Comparison of ENCODE assay signal across 8 mouse cellular contexts in genomic region chr16:10542698-10543365, GRCm38 (mm10). TPM values are rescaled to one million over a fixed set of nuclear protein-coding genes. Genes with fewer than 3 reads are reported as not detected.
A peak's percentile ranks its signal among the peaks of the same experiment; 100 is the strongest.
DNase-seq lines count a peak whose midpoint lies in the region; ATAC-seq and TF ChIP-seq lines count a peak whose summit lies in the region.

Gene Dexi, minus strand, starts transcription at chr16:10543054.

- H3K4me1 ChIP-seq in E14TG2a.4 (replicated peaks; ENCODE audit: low read depth, low read length), result peaks cover 45% of the 10 kb centered on the region
- peaks cover 54% of the 10 kb centered on the region for H3K4me1 ChIP-seq in forebrain, embryonic 12.5 days
- H3K4me1 ChIP-seq in heart, postnatal 0 days (ENCODE audit: control insufficient read depth, insufficient read depth), result peaks cover 35% of the 10 kb centered on the region
- H3K4me1 ChIP-seq in liver, embryonic 16.5 days (ENCODE audit: control insufficient read depth, low read depth, low read length), result peaks cover 22% of the 10 kb centered on the region
- H3K4me1 ChIP-seq in neural tube, embryonic 13.5 days (replicated peaks), result peaks cover 68% of the 10 kb centered on the region
- H3K4me1 ChIP-seq in testis, adult 2 months (ENCODE audit: control insufficient read depth, insufficient read depth, low read length), result peaks cover 7% of the 10 kb centered on the region

- no peak for TF ChIP-seq CTCF in E14TG2a.4 (conservative IDR thresholded peaks at IDR 0.05; ENCODE audit: low read length)
- peak; percentile 4; the same call in 1 of the 2 replicates for TF ChIP-seq CTCF in heart, postnatal 0 days (IDR thresholded peaks at IDR 0.05; ENCODE audit: low read depth)
- TF ChIP-seq CTCF in testis, adult 2 months (IDR thresholded peaks at IDR 0.05; ENCODE audit: control insufficient read depth, insufficient read depth, insufficient replicate concordance, low read depth, low read length), result no peak

- peak; percentile 90 for TF ChIP-seq POLR2A in testis, adult 2 months (IDR thresholded peaks at IDR 0.05; ENCODE audit: control insufficient read depth, low read depth, low read length)

- no peaks in the 10 kb centered on the region for H3K9me3 ChIP-seq in E14TG2a.4 (ENCODE audit: low read length)
- H3K9me3 ChIP-seq in forebrain, embryonic 12.5 days, result no peaks in the 10 kb centered on the region
- H3K9me3 ChIP-seq in heart, postnatal 0 days (replicated peaks; ENCODE audit: control insufficient read depth, low read length), result no peaks in the 10 kb centered on the region
- no peaks in the 10 kb centered on the region for H3K9me3 ChIP-seq in liver, embryonic 16.5 days (replicated peaks; ENCODE audit: control insufficient read depth, low read length)
- H3K9me3 ChIP-seq in neural tube, embryonic 13.5 days, result no peaks in the 10 kb centered on the region

- H3K27ac ChIP-seq in forebrain, embryonic 12.5 days, result peak within 1 kb of the TSS; percentile 75
- H3K27ac ChIP-seq in heart, postnatal 0 days (ENCODE audit: low read depth), result peak within 1 kb of the TSS; percentile 88
- 0 out of 2 replicates have a peak within 1 kb of the TSS, but pooled peaks have one; percentile 10 for H3K27ac ChIP-seq in liver, embryonic 16.5 days (ENCODE audit: low read length)
- peak within 1 kb of the TSS; percentile 88 for H3K27ac ChIP-seq in neural tube, embryonic 13.5 days (replicated peaks)
- H3K27ac ChIP-seq in testis, adult 2 months (ENCODE audit: control insufficient read depth, insufficient read depth, low read depth, low read length), result peak within 1 kb of the TSS; percentile 21

- peak; percentile 94 for ATAC-seq in forebrain, embryonic 12.5 days (ENCODE audit: low FRiP score)
- ATAC-seq in heart, postnatal 0 days (ENCODE audit: insufficient read depth, low read depth), result peak; percentile 92
- ATAC-seq in liver, embryonic 16.5 days (ENCODE audit: low read depth), result peak; percentile 93
- peak; percentile 94 for ATAC-seq in neural tube, embryonic 13.5 days (ENCODE audit: low read depth)

- WGBS in forebrain, embryonic 12.5 days, result under 1% methylated on average over 56 of the region's 61 CpGs
- 1% methylated on average over 51 of the region's 61 CpGs for WGBS in heart, postnatal 0 days
- under 1% methylated on average over 61 of the region's 61 CpGs for WGBS in liver, embryonic 16.5 days (ENCODE audit: insufficient replicate concordance)
- WGBS in neural tube, embryonic 13.5 days, result under 1% methylated on average over 61 of the region's 61 CpGs

- peaks cover 6% of the 10 kb centered on the region for H3K36me3 ChIP-seq in E14TG2a.4 (ENCODE audit: insufficient read depth, low read length)
- H3K36me3 ChIP-seq in forebrain, embryonic 12.5 days (replicated peaks), result no peaks in the 10 kb centered on the region
- no peaks in the 10 kb centered on the region for H3K36me3 ChIP-seq in heart, postnatal 0 days (replicated peaks; ENCODE audit: control insufficient read depth, insufficient read depth, low read length)
- no peaks in the 10 kb centered on the region for H3K36me3 ChIP-seq in liver, embryonic 16.5 days (ENCODE audit: control insufficient read depth, insufficient read depth)
- no peaks in the 10 kb centered on the region for H3K36me3 ChIP-seq in neural tube, embryonic 13.5 days
- H3K36me3 ChIP-seq in testis, adult 2 months (ENCODE audit: control insufficient read depth, insufficient read depth, low read length), result no peaks in the 10 kb centered on the region

- H3K27me3 ChIP-seq in E14TG2a.4 (ENCODE audit: insufficient read depth, low read length), result peaks cover 21% of the 10 kb centered on the region
- H3K27me3 ChIP-seq in forebrain, embryonic 12.5 days, result no peaks in the 10 kb centered on the region
- no peaks in the 10 kb centered on the region for H3K27me3 ChIP-seq in heart, postnatal 0 days (ENCODE audit: control insufficient read depth, insufficient read depth, low read length)
- no peaks in the 10 kb centered on the region for H3K27me3 ChIP-seq in liver, embryonic 16.5 days (ENCODE audit: control insufficient read depth, insufficient read depth, low read depth, low read length)
- no peaks in the 10 kb centered on the region for H3K27me3 ChIP-seq in neural tube, embryonic 13.5 days
- no peaks in the 10 kb centered on the region for H3K27me3 ChIP-seq in testis, adult 2 months (ENCODE audit: control insufficient read depth, insufficient read depth, low read length)

- H3K9ac ChIP-seq in forebrain, embryonic 12.5 days, result peak within 1 kb of the TSS; percentile 85
- peak within 1 kb of the TSS; percentile 86 for H3K9ac ChIP-seq in heart, postnatal 0 days (replicated peaks; ENCODE audit: low read depth, low read length)
- H3K9ac ChIP-seq in liver, embryonic 16.5 days (ENCODE audit: low read depth, low read length), result peak within 1 kb of the TSS; percentile 76
- peak within 1 kb of the TSS; percentile 97 for H3K9ac ChIP-seq in neural tube, embryonic 13.5 days

- no peak for TF ChIP-seq EP300 in heart, postnatal 0 days (IDR thresholded peaks at IDR 0.05; ENCODE audit: low read depth)

- H3K4me3 ChIP-seq in E14TG2a.4 (replicated peaks; ENCODE audit: low read length), result peak within 1 kb of the TSS; percentile 88
- H3K4me3 ChIP-seq in forebrain, embryonic 12.5 days (replicated peaks), result peak within 1 kb of the TSS; percentile 66
- H3K4me3 ChIP-seq in heart, postnatal 0 days (ENCODE audit: low read depth, low read length), result peak within 1 kb of the TSS; percentile 87
- H3K4me3 ChIP-seq in liver, embryonic 16.5 days (ENCODE audit: low read depth, low read length), result peak within 1 kb of the TSS; percentile 75
- peak within 1 kb of the TSS; percentile 95 for H3K4me3 ChIP-seq in neural tube, embryonic 13.5 days
- H3K4me3 ChIP-seq in testis, adult 2 months (ENCODE audit: control insufficient read depth, low read depth, low read length), result peak within 1 kb of the TSS; percentile 78

- DNase-seq in c-Kit-positive CD71-positive TER-119-positive erythroid progenitor cells, embryonic 14.5 days (ENCODE audit: low spot score), result peak; percentile 97
- peak; percentile 99 for DNase-seq in heart, postnatal 0 days (ENCODE audit: low spot score)
- DNase-seq in kidney, postnatal 4 days, result peak; percentile 91 to 96

- H3K4me2 ChIP-seq in forebrain, embryonic 12.5 days, result peak within 1 kb of the TSS; percentile 88
- peak within 1 kb of the TSS; percentile 96 for H3K4me2 ChIP-seq in heart, postnatal 0 days (ENCODE audit: low read depth, low read length)
- H3K4me2 ChIP-seq in liver, embryonic 16.5 days (ENCODE audit: low read depth, low read length), result peak within 1 kb of the TSS; percentile 98
- peak within 1 kb of the TSS; percentile 80 for H3K4me2 ChIP-seq in neural tube, embryonic 13.5 days

RNA-seq across cellular contexts. Expression of gene Dexi, which starts in this region (rescaled TPM):
- polyA plus RNA-seq in forebrain, embryonic 12.5 days (2016; fragmentation: Nextera tagmentation; extraction: Ambion mirVana), result 20.4 and 22.6 TPM in 2 replicates
- 41.9 and 76.4 TPM in 2 replicates for total RNA-seq in heart, postnatal 0 days (2014; rRNA removed; ENCODE audit: low replicate concordance)
- 15.0 and 15.6 TPM in 2 replicates for polyA plus RNA-seq in heart, postnatal 0 days (2015; fragmentation: Nextera tagmentation; extraction: Ambion mirVana)
- polyA plus RNA-seq in liver, embryonic 16.5 days (2015; fragmentation: Nextera tagmentation; extraction: Ambion mirVana), result 1.1 and 1.7 TPM in 2 replicates
- polyA plus RNA-seq in neural tube, embryonic 13.5 days (2015; fragmentation: Nextera tagmentation; extraction: Ambion mirVana), result 19.1 and 21.8 TPM in 2 replicates
- polyA plus RNA-seq in testis, adult 2 months (2012; rRNA removed), result 16.4 and 17.7 TPM in 2 replicates

Comparison
In these comparisons a context has a peak if more than half of its experiments do, and no peak if none do; other contexts are left out.
1. Peak in every context shown above with its lines: DNase-seq, ATAC-seq, H3K4me3 ChIP-seq and H3K27ac ChIP-seq.
2. H3K27ac ChIP-seq: peak in every context shown above with its lines; median percentile 88 in heart, postnatal 0 days; 88 in neural tube, embryonic 13.5 days; 75 in forebrain, embryonic 12.5 days; 21 in testis, adult 2 months; 10 in liver, embryonic 16.5 days.